Comparison of ENCODE assay signal across 7 mouse cellular contexts in the genomic region with DNA sequence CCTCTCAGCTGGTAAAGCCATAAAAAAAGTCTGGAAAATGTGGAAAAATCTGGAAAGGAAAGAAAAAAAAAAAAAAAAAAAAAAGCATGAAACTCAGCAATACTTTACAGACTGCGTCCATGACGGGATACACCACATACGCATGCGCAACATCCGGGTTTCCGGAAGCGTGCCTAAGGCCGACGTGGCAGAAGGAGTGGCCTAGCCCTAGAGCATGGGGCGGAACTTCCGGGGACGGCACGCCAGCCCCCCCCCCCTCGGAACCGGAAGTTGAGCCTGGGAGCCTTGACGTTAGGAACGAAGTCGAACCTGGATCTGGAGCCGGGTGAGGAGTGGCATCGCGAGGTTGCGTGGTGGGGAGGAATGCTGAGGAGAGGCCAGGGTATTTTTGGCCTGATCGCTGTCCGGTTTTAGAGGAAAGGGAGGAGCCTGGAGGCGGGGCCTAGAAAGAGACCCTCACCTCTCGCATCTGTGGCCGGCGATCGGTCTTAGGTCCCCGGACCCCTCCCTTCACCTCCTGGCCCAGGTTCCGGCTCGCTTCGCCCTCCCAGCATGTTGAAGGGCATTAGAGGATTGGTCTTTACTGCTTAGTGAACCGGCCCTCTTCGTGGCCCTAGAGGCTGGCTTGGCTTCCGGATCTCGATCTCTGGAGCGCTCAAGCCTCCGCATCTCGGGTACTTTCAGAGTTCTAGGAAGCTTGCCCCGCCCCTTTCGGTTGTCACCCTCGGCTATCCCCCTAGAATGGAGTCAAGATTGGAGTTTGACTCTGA. TPM values are rescaled to one million over a fixed set of nuclear protein-coding genes. Genes with fewer than 3 reads are reported as not detected.
DNase-seq lines count a peak whose midpoint lies in the region; ATAC-seq lines count a peak whose summit lies in the region.

A gene (plus strand): TSS at position 245 of the 770 bp plus-strand sequence.

- under 1% methylated on average over 43 of the region's 43 CpGs for WGBS in intestine, embryonic 15.5 days
- WGBS in midbrain, embryonic 10.5 days, result under 1% methylated on average over 43 of the region's 43 CpGs

- peaks cover 17% of the 10 kb centered on the region for H3K36me3 ChIP-seq in intestine, embryonic 15.5 days
- H3K36me3 ChIP-seq in midbrain, embryonic 10.5 days, result peaks cover 38% of the 10 kb centered on the region

- no peaks in the 10 kb centered on the region for H3K27me3 ChIP-seq in intestine, embryonic 15.5 days (replicated peaks)
- H3K27me3 ChIP-seq in midbrain, embryonic 10.5 days (ENCODE audit: low read depth, poor library complexity, severe bottlenecking), result peaks cover 5% of the 10 kb centered on the region; the same call in 1 of the 2 replicates

- H3K4me1 ChIP-seq in intestine, embryonic 15.5 days (replicated peaks), result 0 out of 2 replicates have a peak, but pooled peaks cover 8% of the 10 kb centered on the region
- peaks cover 14% of the 10 kb centered on the region for H3K4me1 ChIP-seq in midbrain, embryonic 10.5 days

- peak; percentile 97 for ATAC-seq in intestine, embryonic 15.5 days

- intact Hi-C loops in gastrocnemius, postnatal 36 days (cut with DNase I), result no loop called here
- intact Hi-C loops in left cerebral cortex, postnatal 25 days (cut with DNase I), result loop anchor here (1.0 kb wide), 1 partner anchor 33 kb away; a partner anchor contains a TSS

- peak within 1 kb of the TSS; percentile 82 for H3K9ac ChIP-seq in intestine, embryonic 15.5 days

- DNase-seq in adrenal gland, adult 2 months, result peak; percentile 97
- DNase-seq in embryo, embryonic 11.5 days (ENCODE audit: low read depth, low spot score), result peak; percentile 99
- peak; percentile 94 to 99 for DNase-seq in gastrocnemius, postnatal 36 days
- DNase-seq in left cerebral cortex, postnatal 25 days (ENCODE audit: low spot score in 2 of 2), result peak; percentile 95 to 98
- peak; percentile 99 for DNase-seq in midbrain, embryonic 10.5 days (ENCODE audit: low spot score)
- peak; percentile 100 for DNase-seq in right cerebral cortex, postnatal 4 days

- H3K9me3 ChIP-seq in intestine, embryonic 15.5 days, result no peaks in the 10 kb centered on the region
- H3K9me3 ChIP-seq in midbrain, embryonic 10.5 days (replicated peaks), result no peaks in the 10 kb centered on the region

- peak within 1 kb of the TSS; percentile 73 for H3K4me2 ChIP-seq in intestine, embryonic 15.5 days (replicated peaks)

- peak within 1 kb of the TSS; percentile 80 for H3K4me3 ChIP-seq in intestine, embryonic 15.5 days (replicated peaks)
- peak within 1 kb of the TSS; percentile 84 for H3K4me3 ChIP-seq in midbrain, embryonic 10.5 days

- H3K27ac ChIP-seq in intestine, embryonic 15.5 days, result peak within 1 kb of the TSS; percentile 97
- peak within 1 kb of the TSS; percentile 90 for H3K27ac ChIP-seq in midbrain, embryonic 10.5 days (replicated peaks)

RNA-seq across cellular contexts. Expression of the gene that starts here (rescaled TPM):
- 100 to 1,000 TPM; 109 to 142 TPM for total RNA-seq in adrenal gland, adult 2 months (2021)
- polyA plus RNA-seq in adrenal gland, adult 2 months (2012; rRNA removed), result 283 and 329 TPM in 2 replicates
- 10 to 100 TPM; 71.5 to 73.6 TPM for total RNA-seq in gastrocnemius, postnatal 36 days (2021)
- 82.8 and 96.2 TPM in 2 replicates for polyA plus RNA-seq in intestine, embryonic 15.5 days (2015; fragmentation: Nextera tagmentation; extraction: Ambion mirVana)
- 100 to 1,000 TPM; 110 to 113 TPM for total RNA-seq in left cerebral cortex, postnatal 25 days (2021)
- polyA plus RNA-seq in midbrain, embryonic 10.5 days (2016; fragmentation: Nextera tagmentation; extraction: Ambion mirVana), result 103 and 114 TPM in 2 replicates

Comparison
In these comparisons a context has a peak if more than half of its experiments do, and no peak if none do; other contexts are left out.
1. Peak in every context shown above with its lines: DNase-seq, ATAC-seq, H3K4me3 ChIP-seq and H3K27ac ChIP-seq.